Mouse (Mus musculus) retina, embryonic 14.5 days (tissue): ENCODE data around the gene Abcc4.
A peak's percentile ranks its signal among the peaks of the same experiment; 100 is the strongest.
"Not testable (repeated sequence)": the region's sequence is repeated elsewhere in the genome, so short reads cannot be mapped to it uniquely, and the experiment has no call there.

Experiments used
- DNase-seq: peaks from one replicate; pipeline ENCODE4 v3.0.0-alpha.2; 2015; ENCODE audit warnings: low spot score

Gene Abcc4

GRCm38 (mm10) chr14:118678279-118678985, 27.6 kb downstream of the Abcc4 start:
- no peak for DNase-seq

- DNase-seq, result no peak
Measured at GRCm38 (mm10) chr14:118676308-118676994, 29.6 kb downstream of the Abcc4 start.

GRCm38 (mm10) chr14:118674705-118675139, 31.3 kb downstream of the Abcc4 start:
- DNase-seq, result no peak

- DNase-seq, result no peak
Measured at GRCm38 (mm10) chr14:118674224-118674623, 31.8 kb downstream of the Abcc4 start.

- DNase-seq, result no peak
Measured at GRCm38 (mm10) chr14:118673501-118673900, 32.5 kb downstream of the Abcc4 start.

- not testable (repeated sequence) for DNase-seq
Measured at GRCm38 (mm10) chr14:118672931-118673330, 33.1 kb downstream of the Abcc4 start.

- DNase-seq, result no peak
Measured at GRCm38 (mm10) chr14:118667499-118667898, 38.5 kb downstream of the Abcc4 start.

- no peak for DNase-seq
Measured at GRCm38 (mm10) chr14:118664661-118665060, 41.4 kb downstream of the Abcc4 start.

GRCm38 (mm10) chr14:118662625-118663276, 43.3 kb downstream of the Abcc4 start:
- no peak for DNase-seq

GRCm38 (mm10) chr14:118662124-118662523, 43.9 kb downstream of the Abcc4 start:
- no peak for DNase-seq

GRCm38 (mm10) chr14:118659230-118659629, 46.8 kb downstream of the Abcc4 start:
- DNase-seq, result no peak

GRCm38 (mm10) chr14:118658328-118658692, 47.7 kb downstream of the Abcc4 start:
- DNase-seq, result peak; percentile 24

- peak; percentile 46 for DNase-seq
Measured at GRCm38 (mm10) chr14:118657673-118658327, 48.2 kb downstream of the Abcc4 start.

- DNase-seq, result no peak
Measured at GRCm38 (mm10) chr14:118657206-118657605, 48.8 kb downstream of the Abcc4 start.

- no peak for DNase-seq
Measured at GRCm38 (mm10) chr14:118656036-118656435, 50.0 kb downstream of the Abcc4 start.

GRCm38 (mm10) chr14:118654903-118655302, 51.1 kb downstream of the Abcc4 start:
- DNase-seq, result no peak

- DNase-seq, result no peak
Measured at GRCm38 (mm10) chr14:118651704-118652439, 54.1 kb downstream of the Abcc4 start.

- no peak for DNase-seq
Measured at GRCm38 (mm10) chr14:118649895-118650256, 56.1 kb downstream of the Abcc4 start.

- no peak for DNase-seq
Measured at GRCm38 (mm10) chr14:118649199-118649894, 56.7 kb downstream of the Abcc4 start.

GRCm38 (mm10) chr14:118642940-118643591, 63.0 kb downstream of the Abcc4 start:
- DNase-seq, result not testable (repeated sequence)

GRCm38 (mm10) chr14:118642140-118642539, 63.9 kb downstream of the Abcc4 start:
- no peak for DNase-seq
